Mouse (Mus musculus): ENCODE measurements at regions not wholly inside any gene's neighbourhood (a gene's known extent, or its start where the extent isn't known, plus 50 kb on each side); places are given as distances from the start of the nearest gene placed in this dataset.

DNA sequence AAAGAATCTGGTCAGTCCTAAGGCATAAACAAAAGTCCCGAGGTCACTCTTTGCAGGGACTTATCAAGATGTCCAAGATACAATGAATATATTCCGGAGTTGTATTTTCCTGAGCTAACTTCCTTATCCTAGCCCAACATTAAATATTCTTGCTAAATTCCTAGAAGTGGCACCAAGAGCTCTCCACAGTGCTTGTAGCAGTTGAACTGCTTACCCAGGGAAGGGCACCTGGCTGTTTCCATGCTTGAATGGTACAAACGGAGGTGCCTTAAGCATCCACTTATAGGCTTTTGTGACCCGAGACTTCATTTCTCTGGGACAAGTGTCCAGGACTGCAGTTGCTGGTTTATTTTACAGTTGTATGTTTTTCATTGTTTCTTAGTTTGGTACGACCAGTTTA lies 115.1 kb upstream of the Slc25a36 start:
- H3K4me1 ChIP-seq (replicated peaks; ENCODE audit: control insufficient read depth, insufficient read depth, low read length) = no peaks in the 10 kb centered on the region
- H3K9ac ChIP-seq (ENCODE audit: low read length) = no peak overlapping the region
- H3K4me3 ChIP-seq (ENCODE audit: low read depth, low read length) = no peak overlapping the region
- H3K27ac ChIP-seq (ENCODE audit: low read depth) = no peak overlapping the region
- H3K9me3 ChIP-seq (ENCODE audit: control insufficient read depth, low read length) = no peaks in the 10 kb centered on the region
- no peaks in the 10 kb centered on the region for H3K36me3 ChIP-seq (ENCODE audit: control insufficient read depth, insufficient read depth, low read length)
- no peak for ATAC-seq (replicated peaks; ENCODE audit: low FRiP score, low TSS enrichment, low read depth)
- WGBS = 84% methylated on average over 5 of the region's 5 CpGs
- no peak overlapping the region for H3K4me2 ChIP-seq (ENCODE audit: low read length)
- H3K27me3 ChIP-seq (replicated peaks; ENCODE audit: control insufficient read depth, insufficient read depth, low read length) = no peaks in the 10 kb centered on the region
- DNase-seq (ENCODE audit: low spot score) = no peak

DNA sequence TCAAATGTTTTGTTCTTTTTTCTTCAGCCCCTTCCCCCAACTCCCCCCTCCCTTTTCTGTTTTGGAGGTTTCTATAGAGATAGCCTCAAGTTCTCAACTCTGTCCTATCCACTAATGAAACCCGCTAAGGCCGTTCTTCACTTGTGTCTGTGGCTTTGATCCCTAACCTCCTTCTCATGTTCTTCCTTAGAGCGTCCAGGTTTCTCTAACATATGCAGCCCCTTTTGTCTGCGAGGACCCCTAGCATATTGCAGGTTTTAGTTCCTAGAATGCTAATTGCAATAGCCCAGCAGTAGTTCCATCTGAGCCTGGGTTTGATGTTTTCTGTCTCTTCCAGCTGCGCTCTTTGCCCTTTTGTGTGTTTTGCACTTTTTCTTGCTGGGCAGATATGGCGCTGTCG lies 113.6 kb upstream of the Slc25a36 start:
- 51% methylated on average over 7 of the region's 7 CpGs for WGBS
- H3K4me2 ChIP-seq (ENCODE audit: low read length) = no peak overlapping the region
- no peak overlapping the region for H3K27ac ChIP-seq (ENCODE audit: low read depth)
- H3K36me3 ChIP-seq (ENCODE audit: control insufficient read depth, insufficient read depth, low read length) = no peaks in the 10 kb centered on the region
- H3K4me3 ChIP-seq (ENCODE audit: low read depth, low read length) = no peak overlapping the region
- no peak for ATAC-seq (replicated peaks; ENCODE audit: low FRiP score, low TSS enrichment, low read depth)
- no peaks in the 10 kb centered on the region for H3K27me3 ChIP-seq (replicated peaks; ENCODE audit: control insufficient read depth, insufficient read depth, low read length)
- H3K9me3 ChIP-seq (ENCODE audit: control insufficient read depth, low read length) = no peaks in the 10 kb centered on the region
- no peak for DNase-seq (ENCODE audit: low spot score)
- H3K4me1 ChIP-seq (replicated peaks; ENCODE audit: control insufficient read depth, insufficient read depth, low read length) = no peaks in the 10 kb centered on the region
- H3K9ac ChIP-seq (ENCODE audit: low read length) = no peak overlapping the region

GRCm38 (mm10) chr9:97214806-97215205 lies 103.8 kb upstream of the Slc25a36 start:
- H3K4me1 ChIP-seq (replicated peaks; ENCODE audit: control insufficient read depth, insufficient read depth, low read length) = no peaks in the 10 kb centered on the region
- no peak overlapping the region for H3K9ac ChIP-seq (ENCODE audit: low read length)
- H3K36me3 ChIP-seq (ENCODE audit: control insufficient read depth, insufficient read depth, low read length) = no peaks in the 10 kb centered on the region
- no peak overlapping the region for H3K4me2 ChIP-seq (ENCODE audit: low read length)
- DNase-seq (ENCODE audit: low spot score) (no peak), ATAC-seq (replicated peaks; ENCODE audit: low FRiP score, low TSS enrichment, low read depth) (no peak)
- no peaks in the 10 kb centered on the region for H3K27me3 ChIP-seq (replicated peaks; ENCODE audit: control insufficient read depth, insufficient read depth, low read length)
- WGBS = 36% methylated on average over 2 of the region's 2 CpGs
- no peaks in the 10 kb centered on the region for H3K9me3 ChIP-seq (ENCODE audit: control insufficient read depth, low read length)
- H3K4me3 ChIP-seq (ENCODE audit: low read depth, low read length) = no peak overlapping the region
- H3K27ac ChIP-seq (ENCODE audit: low read depth) = no peak overlapping the region

- Histone ChIP-seq H3K27ac (ENCODE audit: low read depth) (no peak overlapping the region), H3K4me3 (ENCODE audit: low read depth, low read length) (no peak overlapping the region), H3K4me1 (replicated peaks; ENCODE audit: control insufficient read depth, insufficient read depth, low read length) (no peaks in the 10 kb centered on the region), H3K9ac (ENCODE audit: low read length) (no peak overlapping the region), H3K36me3 (ENCODE audit: control insufficient read depth, insufficient read depth, low read length) (no peaks in the 10 kb centered on the region), H3K9me3 (ENCODE audit: control insufficient read depth, low read length) (no peaks in the 10 kb centered on the region), H3K4me2 (ENCODE audit: low read length) (no peak overlapping the region), H3K27me3 (replicated peaks; ENCODE audit: control insufficient read depth, insufficient read depth, low read length) (no peaks in the 10 kb centered on the region)
- 91% methylated on average over 14 of the region's 14 CpGs for WGBS
- DNase-seq (ENCODE audit: low spot score) (no peak), ATAC-seq (replicated peaks; ENCODE audit: low FRiP score, low TSS enrichment, low read depth) (no peak)
Observed at GRCm38 (mm10) chr9:97190321-97190860, 79.4 kb upstream of the Slc25a36 start.

- Histone ChIP-seq H3K9me3 (ENCODE audit: control insufficient read depth, low read length) (no peaks in the 10 kb centered on the region), H3K4me2 (ENCODE audit: low read length) (no peak overlapping the region), H3K4me1 (replicated peaks; ENCODE audit: control insufficient read depth, insufficient read depth, low read length) (no peaks in the 10 kb centered on the region), H3K9ac (ENCODE audit: low read length) (no peak overlapping the region), H3K27ac (ENCODE audit: low read depth) (no peak overlapping the region), H3K36me3 (ENCODE audit: control insufficient read depth, insufficient read depth, low read length) (no peaks in the 10 kb centered on the region), H3K27me3 (replicated peaks; ENCODE audit: control insufficient read depth, insufficient read depth, low read length) (no peaks in the 10 kb centered on the region), H3K4me3 (ENCODE audit: low read depth, low read length) (no peak overlapping the region)
- DNase-seq (ENCODE audit: low spot score) = no peak
- 80% methylated on average over 4 of the region's 4 CpGs for WGBS
- no peak for ATAC-seq (replicated peaks; ENCODE audit: low FRiP score, low TSS enrichment, low read depth)
Observed at GRCm38 (mm10) chr9:97189646-97190045, 78.7 kb upstream of the Slc25a36 start.

DNA sequence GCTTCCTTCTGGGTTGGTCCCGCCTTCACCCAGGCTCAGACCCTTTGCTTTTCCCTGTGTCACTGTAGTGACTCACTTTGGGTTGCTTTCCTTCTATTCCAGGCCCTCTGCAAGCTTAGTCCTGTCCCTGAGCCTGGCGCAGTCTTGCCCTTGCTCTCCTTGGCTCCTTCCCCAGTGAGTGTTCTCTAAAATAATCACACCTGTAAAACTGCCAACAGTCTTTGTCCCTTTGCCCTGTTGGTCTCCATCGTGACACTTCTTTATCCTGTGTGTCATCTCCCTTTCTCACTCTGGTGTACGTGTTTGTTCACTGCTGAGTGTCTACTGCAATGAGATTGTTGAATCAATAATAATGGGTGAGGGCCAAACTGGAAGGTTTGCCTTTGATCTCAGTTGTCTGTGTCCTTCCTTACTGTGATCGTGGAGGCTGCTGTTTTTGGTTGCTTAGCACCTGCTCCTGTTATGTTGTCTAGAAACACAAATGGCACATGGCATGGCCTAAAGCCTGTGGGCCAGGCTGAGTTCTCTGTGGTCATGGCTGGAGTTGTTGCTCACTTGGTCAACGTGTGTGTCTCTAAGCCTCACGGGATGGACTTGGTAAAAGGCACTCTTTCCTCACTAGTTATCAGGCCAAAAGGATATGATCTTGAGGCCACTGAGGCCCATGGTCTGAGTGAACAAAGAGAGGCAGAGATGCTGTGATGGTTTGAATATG lies 77.8 kb upstream of the Slc25a36 start:
- no peak overlapping the region for H3K27ac ChIP-seq (ENCODE audit: low read depth)
- 77% methylated on average over 7 of the region's 7 CpGs for WGBS
- no peaks in the 10 kb centered on the region for H3K27me3 ChIP-seq (replicated peaks; ENCODE audit: control insufficient read depth, insufficient read depth, low read length)
- H3K9ac ChIP-seq (ENCODE audit: low read length) = no peak overlapping the region
- DNase-seq (ENCODE audit: low spot score) (no peak), ATAC-seq (replicated peaks; ENCODE audit: low FRiP score, low TSS enrichment, low read depth) (no peak)
- H3K36me3 ChIP-seq (ENCODE audit: control insufficient read depth, insufficient read depth, low read length) = no peaks in the 10 kb centered on the region
- H3K4me1 ChIP-seq (replicated peaks; ENCODE audit: control insufficient read depth, insufficient read depth, low read length) = no peaks in the 10 kb centered on the region
- no peak overlapping the region for H3K4me3 ChIP-seq (ENCODE audit: low read depth, low read length)
- no peak overlapping the region for H3K4me2 ChIP-seq (ENCODE audit: low read length)
- H3K9me3 ChIP-seq (ENCODE audit: control insufficient read depth, low read length) = no peaks in the 10 kb centered on the region

GRCm38 (mm10) chr9:97173230-97173951 lies 62.4 kb upstream of the Slc25a36 start:
- no peaks in the 10 kb centered on the region for H3K27me3 ChIP-seq (replicated peaks; ENCODE audit: control insufficient read depth, insufficient read depth, low read length)
- 75% methylated on average over 5 of the region's 5 CpGs for whole genome bisulfite sequencing
- no peaks in the 10 kb centered on the region for H3K36me3 ChIP-seq (ENCODE audit: control insufficient read depth, insufficient read depth, low read length)
- no peaks in the 10 kb centered on the region for H3K9me3 ChIP-seq (ENCODE audit: control insufficient read depth, low read length)
- H3K27ac ChIP-seq (ENCODE audit: low read depth) = no peak overlapping the region
- no peak overlapping the region for H3K9ac ChIP-seq (ENCODE audit: low read length)
- no peak overlapping the region for H3K4me3 ChIP-seq (ENCODE audit: low read depth, low read length)
- H3K4me1 ChIP-seq (replicated peaks; ENCODE audit: control insufficient read depth, insufficient read depth, low read length) = no peaks in the 10 kb centered on the region
- ATAC-seq (replicated peaks; ENCODE audit: low FRiP score, low TSS enrichment, low read depth) (no peak), DNase-seq (ENCODE audit: low spot score) (no peak)
- H3K4me2 ChIP-seq (ENCODE audit: low read length) = no peak overlapping the region

DNA sequence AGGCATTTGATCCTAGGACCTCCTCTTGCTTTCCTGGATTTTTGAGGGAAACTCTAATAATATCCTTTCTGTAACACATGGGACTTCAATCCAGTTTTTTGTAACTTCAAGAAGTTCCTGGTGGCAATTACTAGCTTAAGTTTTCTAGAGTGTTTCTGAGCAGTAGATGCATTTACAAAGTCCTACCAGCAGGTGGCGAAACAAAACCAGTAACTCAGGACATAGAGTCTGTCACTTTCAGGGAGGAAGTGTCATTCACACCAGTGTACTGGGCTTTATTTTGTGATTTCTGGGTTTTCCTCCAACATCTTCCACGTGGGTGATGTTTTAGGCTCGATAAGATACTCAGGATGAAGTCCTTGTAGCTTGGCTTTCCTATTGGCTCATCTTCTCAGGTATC lies 61.1 kb upstream of the Slc25a36 start:
- peak; percentile 58 for DNase-seq (ENCODE audit: low spot score)

More for the DNA sequence above, 61.1 kb upstream of the Slc25a36 start:
- H3K4me1 ChIP-seq (replicated peaks; ENCODE audit: control insufficient read depth, insufficient read depth, low read length) = no peaks in the 10 kb centered on the region
- no peak overlapping the region for H3K4me3 ChIP-seq (ENCODE audit: low read depth, low read length)
- no peaks in the 10 kb centered on the region for H3K27me3 ChIP-seq (replicated peaks; ENCODE audit: control insufficient read depth, insufficient read depth, low read length)
- no peak overlapping the region for H3K27ac ChIP-seq (ENCODE audit: low read depth)
- no peaks in the 10 kb centered on the region for H3K36me3 ChIP-seq (ENCODE audit: control insufficient read depth, insufficient read depth, low read length)
- 10% methylated on average over 3 of the region's 3 CpGs for WGBS
- no peak overlapping the region for H3K9ac ChIP-seq (ENCODE audit: low read length)
- ATAC-seq (replicated peaks; ENCODE audit: low FRiP score, low TSS enrichment, low read depth) = no peak
- H3K4me2 ChIP-seq (ENCODE audit: low read length) = no peak overlapping the region
- H3K9me3 ChIP-seq (ENCODE audit: control insufficient read depth, low read length) = no peaks in the 10 kb centered on the region
